Mouse (Mus musculus): ENCODE data around the gene Fryl.

Gene Fryl

GRCm38 (mm10) chr5:73256352-73257065, at the start of gene Fryl:
TSS of gene Fryl (minus strand) at chr5:73256619.
- peak; percentile 95 to 96 for DNase-seq (ENCODE audit: low spot score in 2 of 2)

GRCm38 (mm10) chr5:73304507-73304906, 48.1 kb upstream of the Fryl start:
- no peak for DNase-seq (ENCODE audit: low spot score in 2 of 2)

- DNase-seq (ENCODE audit: low spot score in 2 of 2): no peak
These were observed 45.3 kb upstream of the Fryl start for GRCm38 (mm10) chr5:73301601-73302307.

- DNase-seq (ENCODE audit: low spot score in 2 of 2): no peak
These were observed 39.5 kb upstream of the Fryl start for GRCm38 (mm10) chr5:73295916-73296315.

- DNase-seq (ENCODE audit: low spot score in 2 of 2): no peak
These were observed 38.6 kb upstream of the Fryl start for GRCm38 (mm10) chr5:73295016-73295415.

GRCm38 (mm10) chr5:73293458-73293827, 37.0 kb upstream of the Fryl start:
- no peak for DNase-seq (ENCODE audit: low spot score in 2 of 2)

- peak; percentile 92 to 94 for DNase-seq (ENCODE audit: low spot score in 2 of 2)
These were observed 36.4 kb upstream of the Fryl start, which contains the start of gene Ociad1 for GRCm38 (mm10) chr5:73292502-73293457. TSS of gene Ociad1 (plus strand) at chr5:73292784.

GRCm38 (mm10) chr5:73289900-73290299, 33.5 kb upstream of the Fryl start:
- DNase-seq (ENCODE audit: low spot score in 2 of 2): no peak

- no peak for DNase-seq (ENCODE audit: low spot score in 2 of 2)
These were observed 30.2 kb upstream of the Fryl start for GRCm38 (mm10) chr5:73286603-73287002.

- no peak for DNase-seq (ENCODE audit: low spot score in 2 of 2)
These were observed 29.1 kb upstream of the Fryl start for GRCm38 (mm10) chr5:73285470-73285978.

- no peak for DNase-seq (ENCODE audit: low spot score in 2 of 2)
These were observed 27.6 kb upstream of the Fryl start for GRCm38 (mm10) chr5:73284046-73284445.

GRCm38 (mm10) chr5:73280567-73280850, 24.1 kb upstream of the Fryl start:
- DNase-seq (ENCODE audit: low spot score in 2 of 2): no peak

GRCm38 (mm10) chr5:73279732-73280566, 23.5 kb upstream of the Fryl start:
- DNase-seq (ENCODE audit: low spot score in 2 of 2): no peak

- no peak for DNase-seq (ENCODE audit: low spot score in 2 of 2)
These were observed 22.8 kb upstream of the Fryl start for GRCm38 (mm10) chr5:73279190-73279589.

- DNase-seq (ENCODE audit: low spot score in 2 of 2): no peak
These were observed 18.5 kb upstream of the Fryl start for GRCm38 (mm10) chr5:73274941-73275340.

GRCm38 (mm10) chr5:73273171-73273570, 16.8 kb upstream of the Fryl start:
- DNase-seq (ENCODE audit: low spot score in 2 of 2): no peak

GRCm38 (mm10) chr5:73270612-73271011, 14.2 kb upstream of the Fryl start:
- DNase-seq (ENCODE audit: low spot score in 2 of 2): no peak

GRCm38 (mm10) chr5:73268636-73269213, 12.3 kb upstream of the Fryl start:
- DNase-seq (ENCODE audit: low spot score in 2 of 2): no peak

- DNase-seq (ENCODE audit: low spot score in 2 of 2): peak; percentile 49 to 60
These were observed 9.0 kb upstream of the Fryl start for GRCm38 (mm10) chr5:73265460-73265859.

- no peak for DNase-seq (ENCODE audit: low spot score in 2 of 2)
These were observed 7.7 kb upstream of the Fryl start for GRCm38 (mm10) chr5:73264122-73264521.

- no peak for DNase-seq (ENCODE audit: low spot score in 2 of 2)
These were observed 1.3 kb upstream of the Fryl start for GRCm38 (mm10) chr5:73257723-73258122.

All from thymus, postnatal 10 days (tissue).